Mouse (Mus musculus): ENCODE measurements around the gene Dll1.

The Dll1 gene

GRCm38 (mm10) chr17:15376494-15377181, at the start of gene Dll1:
TSS of gene Dll1 (minus strand) at chr17:15376872.
- DNase-seq = peak; percentile 39

GRCm38 (mm10) chr17:15425931-15426330, 49.3 kb upstream of the Dll1 start:
- no peak for DNase-seq

- DNase-seq = peak; percentile 12
Observed at GRCm38 (mm10) chr17:15423080-15423765, 46.6 kb upstream of the Dll1 start.

- DNase-seq = no peak
Observed at GRCm38 (mm10) chr17:15422666-15423065, 46.0 kb upstream of the Dll1 start.

GRCm38 (mm10) chr17:15421446-15421845, 44.8 kb upstream of the Dll1 start:
- no peak for DNase-seq

GRCm38 (mm10) chr17:15420021-15420603, 43.4 kb upstream of the Dll1 start:
- DNase-seq = no peak

GRCm38 (mm10) chr17:15419534-15419933, 42.9 kb upstream of the Dll1 start:
- DNase-seq = no peak

- DNase-seq = no peak
Observed at GRCm38 (mm10) chr17:15416596-15417215, 40.0 kb upstream of the Dll1 start.

- no peak for DNase-seq
Observed at GRCm38 (mm10) chr17:15410861-15411260, 34.2 kb upstream of the Dll1 start.

GRCm38 (mm10) chr17:15409261-15409660, 32.6 kb upstream of the Dll1 start:
- no peak for DNase-seq

- DNase-seq = no peak
Observed at GRCm38 (mm10) chr17:15406576-15406975, 29.9 kb upstream of the Dll1 start.

GRCm38 (mm10) chr17:15401716-15402115, 25.0 kb upstream of the Dll1 start:
- no peak for DNase-seq

- DNase-seq = peak; percentile 76
Observed at GRCm38 (mm10) chr17:15395997-15396675, 19.5 kb upstream of the Dll1 start, which contains the start of gene Fam120b. TSS of gene Fam120b (plus strand) at chr17:15396202.

- no peak for DNase-seq
Observed at GRCm38 (mm10) chr17:15389356-15389755, 12.7 kb upstream of the Dll1 start.

- DNase-seq = no peak
Observed at GRCm38 (mm10) chr17:15388892-15389291, 12.2 kb upstream of the Dll1 start.

GRCm38 (mm10) chr17:15383360-15383759, 6.7 kb upstream of the Dll1 start:
- no peak for DNase-seq

GRCm38 (mm10) chr17:15381869-15382660, 5.4 kb upstream of the Dll1 start:
- no peak for DNase-seq

- DNase-seq = peak; percentile 28
Observed at GRCm38 (mm10) chr17:15381092-15381860, 4.6 kb upstream of the Dll1 start.

GRCm38 (mm10) chr17:15380641-15381051, 4.0 kb upstream of the Dll1 start:
- peak; percentile 53 for DNase-seq

- peak; percentile 11 for DNase-seq
Observed at GRCm38 (mm10) chr17:15379741-15380526, 3.3 kb upstream of the Dll1 start.

Data from right cerebral cortex, postnatal 4 days (tissue).